Mouse (Mus musculus): ENCODE measurements at regions not wholly inside any gene's neighbourhood (a gene's known extent, or its start where the extent isn't known, plus 50 kb on each side); places are given as distances from the start of the nearest gene placed in this dataset.

DNA sequence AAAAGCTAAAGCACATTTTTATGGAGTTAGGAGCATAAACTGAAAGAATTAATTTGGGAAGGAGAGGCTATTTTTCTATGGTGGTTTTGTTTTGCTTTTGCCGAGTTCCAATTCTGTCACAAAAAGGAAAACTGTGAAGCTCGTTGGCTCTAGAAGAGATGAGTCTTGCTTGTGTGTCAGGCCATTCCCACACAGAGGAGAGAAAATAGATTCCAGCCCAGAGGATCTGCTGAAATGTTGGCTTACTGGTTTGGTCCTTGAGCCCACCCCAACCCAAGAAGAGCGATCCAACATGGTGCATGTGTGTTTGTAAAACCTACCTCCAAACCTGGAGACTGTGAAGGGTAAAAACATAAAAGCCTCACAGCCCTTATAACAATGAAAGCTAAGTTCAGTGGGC, 138.0 kb downstream of the Lmo4 start:
- H3K4me3 ChIP-seq (replicated peaks), result no peak overlapping the region
- no peak overlapping the region for H3K9ac ChIP-seq
- no peaks in the 10 kb centered on the region for H3K27me3 ChIP-seq
- 69% methylated on average over 3 of the region's 3 CpGs for WGBS (ENCODE audit: insufficient replicate concordance)
- no peak overlapping the region for H3K27ac ChIP-seq
- no peaks in the 10 kb centered on the region for H3K36me3 ChIP-seq
- peaks cover 4% of the 10 kb centered on the region; the same call in 1 of the 2 replicates for H3K9me3 ChIP-seq (replicated peaks)
- ATAC-seq (ENCODE audit: low read depth), result no peak
- H3K4me1 ChIP-seq (replicated peaks), result no peaks in the 10 kb centered on the region
- no peak overlapping the region for H3K4me2 ChIP-seq
- DNase-seq, result no peak

DNA sequence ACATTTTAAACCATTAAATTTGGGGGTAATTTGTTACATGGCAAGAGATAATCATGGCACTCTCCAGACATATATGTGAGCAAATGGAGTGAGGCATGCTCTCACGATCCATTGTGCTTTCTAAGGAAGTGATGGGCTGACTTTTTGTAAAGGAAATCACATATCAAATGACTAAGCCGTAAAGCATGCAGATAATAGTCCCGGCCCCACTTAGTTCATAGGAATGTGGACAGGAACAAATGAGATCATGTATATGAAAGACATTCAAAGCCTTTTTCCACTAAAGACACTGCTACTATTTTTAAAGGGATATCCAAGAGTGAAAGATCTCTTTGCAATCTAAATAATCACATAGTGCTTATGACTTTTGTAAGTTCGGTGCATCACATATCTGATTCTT, 146.9 kb downstream of the Lmo4 start:
- Histone ChIP-seq H3K9ac (no peak overlapping the region), H3K36me3 (no peaks in the 10 kb centered on the region), H3K27me3 (no peaks in the 10 kb centered on the region), H3K4me1 (replicated peaks) (no peaks in the 10 kb centered on the region), H3K4me3 (replicated peaks) (no peak overlapping the region), H3K4me2 (no peak overlapping the region), H3K27ac (no peak overlapping the region), H3K9me3 (replicated peaks) (no peaks in the 10 kb centered on the region)
- DNase-seq (no peak), ATAC-seq (ENCODE audit: low read depth) (no peak)
- 61% methylated on average over 4 of the region's 4 CpGs for WGBS (ENCODE audit: insufficient replicate concordance)

DNA sequence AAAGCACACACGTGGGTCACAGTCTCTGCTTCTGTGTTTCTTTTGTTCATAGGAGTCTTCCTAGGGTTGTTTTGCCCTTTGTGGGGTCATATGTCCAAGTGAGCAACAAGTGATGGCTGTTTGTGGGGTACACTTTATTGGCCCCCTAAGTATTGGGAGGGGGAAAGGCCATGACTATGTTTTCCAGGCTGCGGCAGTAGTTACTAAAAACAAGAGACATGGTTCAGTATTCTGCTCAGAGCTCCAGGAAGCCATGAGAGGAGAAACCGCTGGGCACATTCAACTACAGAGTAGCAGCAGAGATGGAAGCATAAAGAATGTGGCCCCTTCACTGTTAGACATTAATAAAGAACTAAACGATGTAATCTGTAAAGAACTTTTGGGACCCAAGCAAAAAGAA, 154.7 kb downstream of the Lmo4 start:
- no peak overlapping the region for H3K4me2 ChIP-seq
- 67% methylated on average over 4 of the region's 4 CpGs for WGBS (ENCODE audit: insufficient replicate concordance)
- H3K36me3 ChIP-seq, result no peaks in the 10 kb centered on the region
- no peak overlapping the region for H3K4me3 ChIP-seq (replicated peaks)
- no peaks in the 10 kb centered on the region for H3K4me1 ChIP-seq (replicated peaks)
- DNase-seq, result no peak
- H3K9ac ChIP-seq, result no peak overlapping the region
- no peak for ATAC-seq (ENCODE audit: low read depth)
- no peak overlapping the region for H3K27ac ChIP-seq
- no peaks in the 10 kb centered on the region for H3K27me3 ChIP-seq
- H3K9me3 ChIP-seq (replicated peaks), result no peaks in the 10 kb centered on the region

DNA sequence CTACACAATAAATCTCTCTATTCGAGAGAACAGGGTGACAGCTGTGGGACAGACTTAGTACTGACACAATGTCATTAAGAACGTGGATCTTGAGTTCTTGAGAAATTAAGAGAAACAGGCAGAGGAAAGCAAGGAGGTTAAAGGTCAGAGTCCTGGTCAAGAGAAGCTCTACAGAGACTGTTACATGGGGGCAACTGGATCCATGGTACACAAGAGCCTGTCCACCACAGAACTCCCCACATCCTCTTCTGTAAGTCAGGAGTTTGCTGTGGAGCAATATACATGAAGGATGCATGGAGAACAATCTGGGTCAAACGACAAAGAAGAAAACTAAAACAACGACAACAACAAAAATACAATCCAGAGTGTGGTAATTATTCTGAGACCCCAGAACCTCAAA, 155.8 kb downstream of the Lmo4 start:
- no peak overlapping the region for H3K9ac ChIP-seq
- H3K9me3 ChIP-seq (replicated peaks), result no peaks in the 10 kb centered on the region
- no peaks in the 10 kb centered on the region for H3K4me1 ChIP-seq (replicated peaks)
- no peak overlapping the region for H3K4me2 ChIP-seq
- no peaks in the 10 kb centered on the region for H3K27me3 ChIP-seq
- DNase-seq (no peak), ATAC-seq (ENCODE audit: low read depth) (no peak)
- no peaks in the 10 kb centered on the region for H3K36me3 ChIP-seq
- H3K27ac ChIP-seq, result no peak overlapping the region
- 56% methylated on average over 4 of the region's 4 CpGs for WGBS (ENCODE audit: insufficient replicate concordance)
- H3K4me3 ChIP-seq (replicated peaks), result no peak overlapping the region

DNA sequence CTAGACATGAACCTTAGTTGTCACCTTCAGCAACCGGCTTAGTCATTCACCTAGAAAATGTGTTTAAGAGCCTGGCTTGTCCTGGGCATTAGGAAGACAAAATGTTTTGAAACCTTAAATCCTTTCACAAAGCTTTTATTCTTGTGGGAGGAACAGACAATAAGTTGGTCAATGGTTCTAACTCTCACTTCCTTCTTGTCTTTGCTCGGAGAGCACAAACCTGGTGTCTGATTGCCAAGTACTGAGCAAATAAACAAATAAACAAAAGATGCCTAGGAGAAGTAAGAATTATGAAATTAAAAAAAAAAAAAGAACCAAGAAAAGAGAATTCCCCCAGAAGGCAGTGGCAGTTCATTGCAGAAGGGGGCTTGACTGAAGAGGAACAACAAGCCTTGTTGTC, 160.7 kb downstream of the Lmo4 start:
- ATAC-seq (ENCODE audit: low read depth) (no peak), DNase-seq (no peak)
- Histone ChIP-seq H3K9ac (no peak overlapping the region), H3K27ac (no peak overlapping the region), H3K4me2 (no peak overlapping the region), H3K36me3 (no peaks in the 10 kb centered on the region), H3K4me1 (replicated peaks) (no peaks in the 10 kb centered on the region), H3K27me3 (no peaks in the 10 kb centered on the region), H3K9me3 (replicated peaks) (no peaks in the 10 kb centered on the region), H3K4me3 (replicated peaks) (no peak overlapping the region)
- WGBS (ENCODE audit: insufficient replicate concordance), result 69% methylated on average over 2 of the region's 2 CpGs

DNA sequence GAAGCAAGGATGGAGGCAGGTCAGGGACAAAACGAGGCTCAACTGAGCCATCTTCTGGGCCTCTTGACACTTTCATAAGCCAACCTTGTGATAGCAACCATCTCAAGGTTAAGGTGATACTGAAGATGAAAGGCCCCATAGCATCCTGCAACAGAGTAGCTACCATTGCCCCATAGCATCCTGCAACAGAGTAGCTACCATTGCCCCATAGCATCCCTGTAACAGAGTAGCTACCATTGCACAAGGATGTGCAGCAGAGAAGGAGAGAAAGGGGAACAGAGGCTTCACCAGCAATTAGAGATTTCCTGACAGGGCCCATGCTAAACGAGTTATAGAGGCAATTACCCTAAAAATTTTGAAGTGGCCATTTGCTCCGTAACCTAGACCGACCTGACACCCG, 163.2 kb downstream of the Lmo4 start:
- Histone ChIP-seq H3K36me3 (no peaks in the 10 kb centered on the region), H3K9me3 (replicated peaks) (no peaks in the 10 kb centered on the region), H3K4me1 (replicated peaks) (no peaks in the 10 kb centered on the region), H3K27ac (no peak overlapping the region), H3K4me3 (replicated peaks) (no peak overlapping the region), H3K27me3 (no peaks in the 10 kb centered on the region), H3K9ac (no peak overlapping the region), H3K4me2 (no peak overlapping the region)
- ATAC-seq (ENCODE audit: low read depth) (no peak), DNase-seq (no peak)
- WGBS (ENCODE audit: insufficient replicate concordance), result 68% methylated on average over 5 of the region's 5 CpGs

DNA sequence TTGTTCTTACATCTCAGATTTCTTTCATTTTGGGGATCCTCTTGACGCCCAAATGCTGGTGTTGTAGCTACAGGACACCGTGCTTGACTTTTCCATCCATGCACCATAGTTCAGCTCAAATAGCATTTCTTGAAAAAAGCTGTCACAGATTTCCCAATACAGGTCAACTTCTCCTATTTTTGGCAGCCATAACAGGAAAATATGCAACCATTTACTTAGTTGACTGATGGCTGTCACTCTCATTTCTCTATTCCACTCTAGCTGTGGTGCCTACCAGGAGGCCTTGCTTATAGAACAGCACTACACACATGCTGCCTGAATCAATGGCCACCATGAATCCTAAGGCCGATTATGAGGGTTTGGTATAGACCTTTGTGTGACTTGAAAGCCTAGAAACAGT, 165.5 kb downstream of the Lmo4 start:
- no peaks in the 10 kb centered on the region for H3K4me1 ChIP-seq (replicated peaks)
- no peak overlapping the region for H3K4me3 ChIP-seq (replicated peaks)
- 62% methylated on average over 3 of the region's 3 CpGs for WGBS (ENCODE audit: insufficient replicate concordance)
- no peak overlapping the region for H3K27ac ChIP-seq
- H3K9me3 ChIP-seq (replicated peaks), result no peaks in the 10 kb centered on the region
- H3K36me3 ChIP-seq, result no peaks in the 10 kb centered on the region
- H3K9ac ChIP-seq, result no peak overlapping the region
- DNase-seq (no peak), ATAC-seq (ENCODE audit: low read depth) (no peak)
- no peak overlapping the region for H3K4me2 ChIP-seq
- no peaks in the 10 kb centered on the region for H3K27me3 ChIP-seq

DNA sequence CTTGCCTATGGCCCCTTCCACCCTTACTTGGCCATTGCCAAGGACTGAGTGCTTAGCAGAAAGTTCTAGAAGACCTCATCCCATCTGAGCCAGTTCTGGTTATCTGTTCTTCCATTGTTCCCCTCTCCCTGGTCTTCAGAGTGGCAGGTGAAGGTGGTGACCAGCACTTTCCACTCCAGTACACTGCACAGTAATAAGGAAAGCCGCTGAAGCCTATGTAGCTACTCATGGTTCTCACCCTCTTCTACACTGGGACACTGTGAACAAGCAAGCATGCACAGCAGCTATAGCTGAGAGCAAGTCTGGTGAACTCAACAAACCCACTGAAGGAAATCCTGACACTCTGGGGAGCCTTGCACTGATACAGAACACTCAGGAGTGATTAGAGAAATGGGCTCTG, 175.4 kb downstream of the Lmo4 start:
- no peaks in the 10 kb centered on the region for H3K36me3 ChIP-seq
- no peak overlapping the region for H3K9ac ChIP-seq
- H3K27me3 ChIP-seq, result no peaks in the 10 kb centered on the region
- no peaks in the 10 kb centered on the region for H3K9me3 ChIP-seq (replicated peaks)
- H3K27ac ChIP-seq, result no peak overlapping the region
- no peak overlapping the region for H3K4me2 ChIP-seq
- 67% methylated on average over 1 of the region's 1 CpGs for WGBS (ENCODE audit: insufficient replicate concordance)
- no peak overlapping the region for H3K4me3 ChIP-seq (replicated peaks)
- no peaks in the 10 kb centered on the region for H3K4me1 ChIP-seq (replicated peaks)
- ATAC-seq (ENCODE audit: low read depth) (no peak), DNase-seq (no peak)

DNA sequence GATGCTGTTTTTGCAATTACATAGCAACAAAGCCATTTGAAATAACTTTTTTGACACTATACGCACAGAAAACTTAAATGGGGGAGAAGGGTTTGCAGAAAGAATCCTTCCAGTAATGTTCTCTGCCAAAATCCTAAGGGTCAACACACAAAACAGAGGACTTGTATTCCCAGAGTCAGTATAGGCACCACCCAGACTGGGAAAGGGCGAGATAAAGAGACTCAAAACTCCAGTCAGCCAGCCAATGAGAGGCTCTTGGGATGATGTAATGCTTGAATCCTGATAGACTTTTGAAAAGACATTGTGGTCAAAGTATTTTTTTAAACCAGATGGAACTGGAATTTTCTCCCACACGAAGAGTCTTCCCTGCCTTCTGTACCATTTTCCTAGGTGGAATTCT, 175.9 kb downstream of the Lmo4 start:
- Histone ChIP-seq H3K27ac (no peak overlapping the region), H3K9ac (no peak overlapping the region), H3K27me3 (no peaks in the 10 kb centered on the region), H3K4me3 (replicated peaks) (no peak overlapping the region), H3K36me3 (no peaks in the 10 kb centered on the region), H3K4me2 (no peak overlapping the region), H3K9me3 (replicated peaks) (no peaks in the 10 kb centered on the region), H3K4me1 (replicated peaks) (no peaks in the 10 kb centered on the region)
- WGBS (ENCODE audit: insufficient replicate concordance), result 49% methylated on average over 3 of the region's 3 CpGs
- no peak for ATAC-seq (ENCODE audit: low read depth)
- DNase-seq, result no peak

DNA sequence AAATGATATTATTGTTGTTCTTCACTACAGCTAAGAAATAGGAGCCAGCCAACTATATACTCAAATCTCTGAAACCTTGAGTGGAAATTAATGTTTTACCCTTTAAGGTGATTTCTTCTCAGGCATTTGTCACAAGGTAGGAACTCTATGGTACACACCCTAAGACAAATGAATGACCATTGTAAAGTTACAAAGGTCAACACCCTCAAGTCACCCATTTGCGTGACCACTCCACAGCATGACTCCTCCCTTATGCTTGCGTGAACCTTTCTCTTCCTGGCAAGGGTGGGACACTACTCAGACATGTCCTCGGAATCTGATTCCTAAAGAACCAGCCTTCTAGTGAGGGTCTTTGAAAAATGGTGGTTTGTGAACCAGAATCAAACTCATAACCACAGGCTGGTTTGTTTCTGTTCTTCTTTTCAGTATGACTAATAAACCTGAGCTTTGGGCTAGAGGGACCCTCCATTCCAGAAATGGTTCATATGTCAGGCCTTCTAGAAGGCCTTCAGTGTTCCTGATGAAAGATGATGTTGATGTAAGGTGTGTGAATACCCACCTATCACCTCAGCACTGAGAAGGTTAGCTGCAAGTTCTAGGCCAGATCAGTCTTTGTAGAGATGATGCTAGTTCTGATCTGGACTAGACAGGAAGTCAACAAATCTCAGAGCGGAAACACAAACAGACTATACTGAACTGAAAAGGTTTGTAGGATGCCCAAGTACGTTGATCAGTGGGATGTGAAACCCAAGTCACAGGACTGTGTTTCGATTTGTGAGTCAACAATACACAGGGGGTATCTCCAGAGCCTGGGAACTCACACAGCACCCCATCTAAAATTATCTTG, 177.7 kb downstream of the Lmo4 start:
- Histone ChIP-seq H3K4me3 (replicated peaks) (no peak overlapping the region), H3K27ac (no peak overlapping the region), H3K4me1 (replicated peaks) (no peaks in the 10 kb centered on the region), H3K9me3 (replicated peaks) (no peaks in the 10 kb centered on the region), H3K27me3 (no peaks in the 10 kb centered on the region), H3K9ac (no peak overlapping the region), H3K4me2 (no peak overlapping the region), H3K36me3 (no peaks in the 10 kb centered on the region)
- DNase-seq, result no peak
- 57% methylated on average over 6 of the region's 6 CpGs for WGBS (ENCODE audit: insufficient replicate concordance)
- no peak for ATAC-seq (ENCODE audit: low read depth)

DNA sequence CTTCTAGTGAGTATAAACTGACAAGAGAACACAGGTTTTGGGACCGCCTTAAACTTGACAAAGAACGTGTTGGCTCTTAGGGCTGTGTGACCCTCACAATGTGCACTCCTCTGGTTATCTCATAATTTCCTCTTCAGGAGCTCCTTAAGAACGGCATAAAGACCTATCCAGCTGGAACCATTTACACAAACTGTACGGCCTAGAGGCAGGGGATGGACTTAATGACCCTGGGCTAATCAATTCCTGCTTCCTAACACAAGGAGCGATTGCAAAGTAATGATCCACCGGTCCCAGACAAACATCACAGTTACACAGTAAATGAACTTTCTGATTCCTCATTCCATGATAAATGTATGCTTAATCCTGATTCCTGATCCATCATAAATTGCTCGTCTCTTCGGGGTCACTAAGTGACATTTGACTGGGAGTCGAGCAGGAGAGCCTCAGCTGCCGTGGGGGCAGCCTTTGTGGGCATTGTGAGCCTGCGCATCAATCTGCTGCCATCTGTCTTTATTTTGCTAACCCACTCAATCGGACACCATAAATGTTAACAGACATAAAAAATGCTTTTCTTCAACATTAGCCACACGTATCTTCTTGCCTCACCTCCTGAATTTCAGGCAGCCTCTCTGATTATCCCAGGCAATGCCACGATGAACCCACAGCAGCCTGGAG, 179.4 kb downstream of the Lmo4 start:
- Histone ChIP-seq H3K9me3 (replicated peaks) (no peaks in the 10 kb centered on the region), H3K9ac (no peak overlapping the region), H3K4me2 (no peak overlapping the region), H3K27me3 (no peaks in the 10 kb centered on the region), H3K4me1 (replicated peaks) (no peaks in the 10 kb centered on the region), H3K27ac (no peak overlapping the region), H3K4me3 (replicated peaks) (no peak overlapping the region), H3K36me3 (no peaks in the 10 kb centered on the region)
- WGBS (ENCODE audit: insufficient replicate concordance), result 71% methylated on average over 14 of the region's 14 CpGs
- no peak for ATAC-seq (ENCODE audit: low read depth)
- DNase-seq, result no peak

DNA sequence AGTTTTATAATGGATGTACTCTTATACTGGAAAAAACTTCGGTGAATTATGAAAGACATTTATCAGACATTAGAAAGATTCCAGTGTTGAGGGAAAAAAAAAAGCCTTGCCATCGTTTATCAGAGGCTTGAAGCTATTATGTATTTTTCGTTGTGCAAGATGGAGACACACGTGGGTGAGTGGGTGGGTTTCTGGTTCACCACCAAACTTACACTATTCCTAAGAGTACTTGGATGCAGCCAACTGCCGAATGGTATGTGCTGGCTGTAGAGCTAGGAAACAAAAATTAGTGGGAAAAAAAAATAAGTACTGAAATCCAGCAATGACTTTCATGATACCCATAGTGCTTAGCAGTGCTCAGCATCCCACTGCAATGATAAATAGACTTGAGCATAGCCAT, 180.8 kb downstream of the Lmo4 start:
- no peak for DNase-seq
- no peaks in the 10 kb centered on the region for H3K36me3 ChIP-seq

More for the DNA sequence above, 180.8 kb downstream of the Lmo4 start:
- ATAC-seq (ENCODE audit: low read depth), result no peak
- WGBS (ENCODE audit: insufficient replicate concordance), result 58% methylated on average over 5 of the region's 5 CpGs
- Histone ChIP-seq H3K27me3 (no peaks in the 10 kb centered on the region), H3K4me3 (replicated peaks) (no peak overlapping the region), H3K4me1 (replicated peaks) (no peaks in the 10 kb centered on the region), H3K9ac (no peak overlapping the region), H3K9me3 (replicated peaks) (no peaks in the 10 kb centered on the region), H3K27ac (no peak overlapping the region), H3K4me2 (no peak overlapping the region)
